Mouse (Mus musculus): ENCODE data around the gene Fam186b.

The Fam186b gene

GRCm38 (mm10) chr15:99234326-99235010, 61.2 kb downstream of the Fam186b start:
- Histone ChIP-seq H3K27me3 (ENCODE audit: insufficient read depth, low read length) (peaks cover 31% of the 10 kb centered on the region), H3K4me1 (replicated peaks; ENCODE audit: low read depth, low read length) (peaks cover 67% of the 10 kb centered on the region), H3K4me3 (replicated peaks; ENCODE audit: low read length) (no peak overlapping the region), H3K36me3 (ENCODE audit: insufficient read depth, low read length) (0 out of 2 replicates have a peak, but pooled peaks cover 6% of the 10 kb centered on the region), H3K9me3 (ENCODE audit: low read length) (no peaks in the 10 kb centered on the region)
- no peak for TF ChIP-seq NANOG (IDR thresholded peaks at IDR 0.05; ENCODE audit: borderline replicate concordance, low read length)
- no peak for TF ChIP-seq CTCF (conservative IDR thresholded peaks at IDR 0.05; ENCODE audit: low read length)
- TF ChIP-seq POU5F1 (IDR thresholded peaks at IDR 0.05; ENCODE audit: borderline replicate concordance, low read length), result no peak

GRCm38 (mm10) chr15:99233719-99234118, 62.0 kb downstream of the Fam186b start:
- peaks cover 67% of the 10 kb centered on the region for H3K4me1 ChIP-seq (replicated peaks; ENCODE audit: low read depth, low read length)
- H3K9me3 ChIP-seq (ENCODE audit: low read length), result no peaks in the 10 kb centered on the region
- H3K36me3 ChIP-seq (ENCODE audit: insufficient read depth, low read length), result 0 out of 2 replicates have a peak, but pooled peaks cover 8% of the 10 kb centered on the region
- peaks cover 39% of the 10 kb centered on the region for H3K27me3 ChIP-seq (ENCODE audit: insufficient read depth, low read length)
- H3K4me3 ChIP-seq (replicated peaks; ENCODE audit: low read length), result no peak overlapping the region
- TF ChIP-seq NANOG (IDR thresholded peaks at IDR 0.05; ENCODE audit: borderline replicate concordance, low read length), result no peak

DNA sequence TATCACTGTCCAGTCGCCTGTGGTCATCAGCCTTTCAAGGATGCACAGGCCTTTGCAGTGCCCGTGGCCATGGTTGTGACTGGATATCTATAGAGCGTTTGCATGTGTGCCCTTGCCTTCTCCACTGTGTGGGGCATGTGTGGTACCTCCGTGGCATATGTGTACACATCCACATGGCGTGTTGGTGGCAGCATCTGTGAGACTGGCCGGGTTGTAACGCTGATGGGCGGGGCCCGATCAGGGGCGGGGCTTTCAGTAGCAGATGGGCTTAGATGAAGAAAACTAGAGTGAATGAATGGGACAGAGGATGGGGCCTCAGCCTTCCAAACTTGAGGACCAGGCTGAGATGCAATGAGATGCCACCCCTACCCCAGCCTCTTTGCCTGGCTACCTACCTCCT, 63.7 kb downstream of the Fam186b start:
- H3K27me3 ChIP-seq (ENCODE audit: insufficient read depth, low read length), result peaks cover 56% of the 10 kb centered on the region
- H3K36me3 ChIP-seq (ENCODE audit: insufficient read depth, low read length), result peaks cover 12% of the 10 kb centered on the region; the same call in 1 of the 2 replicates
- peaks cover 72% of the 10 kb centered on the region for H3K4me1 ChIP-seq (replicated peaks; ENCODE audit: low read depth, low read length)
- no peaks in the 10 kb centered on the region for H3K9me3 ChIP-seq (ENCODE audit: low read length)
- H3K4me3 ChIP-seq (replicated peaks; ENCODE audit: low read length), result no peak overlapping the region
- no peak for TF ChIP-seq CTCF (conservative IDR thresholded peaks at IDR 0.05; ENCODE audit: low read length)
- no peak for TF ChIP-seq POU5F1 (IDR thresholded peaks at IDR 0.05; ENCODE audit: borderline replicate concordance, low read length)
- TF ChIP-seq NANOG (IDR thresholded peaks at IDR 0.05; ENCODE audit: borderline replicate concordance, low read length), result no peak

- H3K9me3 ChIP-seq (ENCODE audit: low read length), result no peaks in the 10 kb centered on the region
- H3K36me3 ChIP-seq (ENCODE audit: insufficient read depth, low read length), result peaks cover 12% of the 10 kb centered on the region; the same call in 1 of the 2 replicates
- TF ChIP-seq POU5F1 (IDR thresholded peaks at IDR 0.05; ENCODE audit: borderline replicate concordance, low read length), result no peak
- no peak for TF ChIP-seq CTCF (conservative IDR thresholded peaks at IDR 0.05; ENCODE audit: low read length)
- no peak for TF ChIP-seq NANOG (IDR thresholded peaks at IDR 0.05; ENCODE audit: borderline replicate concordance, low read length)
- H3K27me3 ChIP-seq (ENCODE audit: insufficient read depth, low read length), result peaks cover 91% of the 10 kb centered on the region
- peaks cover 88% of the 10 kb centered on the region for H3K4me1 ChIP-seq (replicated peaks; ENCODE audit: low read depth, low read length)
- H3K4me3 ChIP-seq (replicated peaks; ENCODE audit: low read length), result peak overlapping the region; percentile 82
These were observed 69.6 kb downstream of the Fam186b start for GRCm38 (mm10) chr15:99226090-99226489.

GRCm38 (mm10) chr15:99225081-99225810, 70.4 kb downstream of the Fam186b start:
- no peaks in the 10 kb centered on the region for H3K9me3 ChIP-seq (ENCODE audit: low read length)
- no peak for TF ChIP-seq POU5F1 (IDR thresholded peaks at IDR 0.05; ENCODE audit: borderline replicate concordance, low read length)
- no peak for TF ChIP-seq NANOG (IDR thresholded peaks at IDR 0.05; ENCODE audit: borderline replicate concordance, low read length)
- H3K36me3 ChIP-seq (ENCODE audit: insufficient read depth, low read length), result peaks cover 12% of the 10 kb centered on the region; the same call in 1 of the 2 replicates
- peaks cover 86% of the 10 kb centered on the region for H3K27me3 ChIP-seq (ENCODE audit: insufficient read depth, low read length)
- peak overlapping the region; percentile 82 for H3K4me3 ChIP-seq (replicated peaks; ENCODE audit: low read length)
- H3K4me1 ChIP-seq (replicated peaks; ENCODE audit: low read depth, low read length), result peaks cover 92% of the 10 kb centered on the region

- H3K27me3 ChIP-seq (ENCODE audit: insufficient read depth, low read length), result peaks cover 77% of the 10 kb centered on the region
- no peak for TF ChIP-seq NANOG (IDR thresholded peaks at IDR 0.05; ENCODE audit: borderline replicate concordance, low read length)
- TF ChIP-seq POU5F1 (IDR thresholded peaks at IDR 0.05; ENCODE audit: borderline replicate concordance, low read length), result no peak
- no peak for TF ChIP-seq CTCF (conservative IDR thresholded peaks at IDR 0.05; ENCODE audit: low read length)
These were observed 71.3 kb downstream of the Fam186b start, which contains the start of gene Kcnh3 for GRCm38 (mm10) chr15:99224208-99224911. TSS of gene Kcnh3 (plus strand) at chr15:99224861.

GRCm38 (mm10) chr15:99223585-99224207, 72.0 kb downstream of the Fam186b start:
- Histone ChIP-seq H3K36me3 (ENCODE audit: insufficient read depth, low read length) (peaks cover 4% of the 10 kb centered on the region; the same call in 1 of the 2 replicates), H3K4me3 (replicated peaks; ENCODE audit: low read length) (peak overlapping the region; percentile 82), H3K27me3 (ENCODE audit: insufficient read depth, low read length) (peaks cover 71% of the 10 kb centered on the region), H3K4me1 (replicated peaks; ENCODE audit: low read depth, low read length) (peaks cover 89% of the 10 kb centered on the region), H3K9me3 (ENCODE audit: low read length) (no peaks in the 10 kb centered on the region)
- TF ChIP-seq CTCF (conservative IDR thresholded peaks at IDR 0.05; ENCODE audit: low read length), result no peak
- no peak for TF ChIP-seq POU5F1 (IDR thresholded peaks at IDR 0.05; ENCODE audit: borderline replicate concordance, low read length)
- no peak for TF ChIP-seq NANOG (IDR thresholded peaks at IDR 0.05; ENCODE audit: borderline replicate concordance, low read length)

More at GRCm38 (mm10) chr15:99224208-99224911, 71.3 kb downstream of the Fam186b start, which contains the start of gene Kcnh3:
- peaks cover 7% of the 10 kb centered on the region; the same call in 1 of the 2 replicates for H3K36me3 ChIP-seq (ENCODE audit: insufficient read depth, low read length)
- H3K4me3 ChIP-seq (replicated peaks; ENCODE audit: low read length), result peak within 1 kb of the TSS; percentile 82
- peaks cover 92% of the 10 kb centered on the region for H3K4me1 ChIP-seq (replicated peaks; ENCODE audit: low read depth, low read length)
- H3K9me3 ChIP-seq (ENCODE audit: low read length), result no peaks in the 10 kb centered on the region
